Mouse (Mus musculus): ENCODE results near the gene Gpt2. TPM values are rescaled to one million over a fixed set of nuclear protein-coding genes. Genes with fewer than 3 reads are reported as not detected.

Gpt2 gene
- total RNA-seq, 1 experiment: 31.9 TPM

GRCm38 (mm10) chr8:85489546-85489945, 2.8 kb upstream of the Gpt2 start:
- no peaks in the 10 kb centered on the region for H3K36me3 ChIP-seq (ENCODE audit: control insufficient read depth, insufficient read depth, low read length, poor library complexity, severe bottlenecking)
- H3K4me3 ChIP-seq (ENCODE audit: insufficient read depth in 1 of 2, low read depth in 1 of 2, low read length in 2 of 2, poor library complexity in 1 of 2, severe bottlenecking in 1 of 2): no peak overlapping the region
- H3K9me3 ChIP-seq (ENCODE audit: control insufficient read depth, insufficient read depth, low read depth, low read length): no peaks in the 10 kb centered on the region
- H3K9ac ChIP-seq (ENCODE audit: insufficient read depth, low read depth, low read length, poor library complexity, severe bottlenecking): no peak overlapping the region
- in situ Hi-C loops (cut with MboI; ENCODE audit: low sequenced_read_pairs in 2 of 2, unreplicated experiment in 2 of 2): no loop called here
- TF ChIP-seq ZNF384 (IDR thresholded peaks at IDR 0.05; ENCODE audit: low read depth, low read length) (peak; percentile 71), ZC3H11A (IDR thresholded peaks at IDR 0.05; ENCODE audit: borderline replicate concordance, low read depth, low read length) (0 out of 2 replicates have a peak, but pooled peaks have one; percentile 16), CHD2 (IDR thresholded peaks at IDR 0.05; ENCODE audit: low read depth, low read length) (no peak)
- no peak overlapping the region for H3K27ac ChIP-seq (ENCODE audit: insufficient read depth, low read depth, low read length, poor library complexity, severe bottlenecking)
- H3K4me1 ChIP-seq (ENCODE audit: control insufficient read depth in 2 of 2, insufficient read depth in 2 of 2, low read length in 2 of 2, poor library complexity in 1 of 2): peaks cover 8 to 11% of the 10 kb centered on the region in 2 experiments; a peak in 3 of 4 replicates
- no peak for DNase-seq (ENCODE audit: low read depth, low spot score)

DNA sequence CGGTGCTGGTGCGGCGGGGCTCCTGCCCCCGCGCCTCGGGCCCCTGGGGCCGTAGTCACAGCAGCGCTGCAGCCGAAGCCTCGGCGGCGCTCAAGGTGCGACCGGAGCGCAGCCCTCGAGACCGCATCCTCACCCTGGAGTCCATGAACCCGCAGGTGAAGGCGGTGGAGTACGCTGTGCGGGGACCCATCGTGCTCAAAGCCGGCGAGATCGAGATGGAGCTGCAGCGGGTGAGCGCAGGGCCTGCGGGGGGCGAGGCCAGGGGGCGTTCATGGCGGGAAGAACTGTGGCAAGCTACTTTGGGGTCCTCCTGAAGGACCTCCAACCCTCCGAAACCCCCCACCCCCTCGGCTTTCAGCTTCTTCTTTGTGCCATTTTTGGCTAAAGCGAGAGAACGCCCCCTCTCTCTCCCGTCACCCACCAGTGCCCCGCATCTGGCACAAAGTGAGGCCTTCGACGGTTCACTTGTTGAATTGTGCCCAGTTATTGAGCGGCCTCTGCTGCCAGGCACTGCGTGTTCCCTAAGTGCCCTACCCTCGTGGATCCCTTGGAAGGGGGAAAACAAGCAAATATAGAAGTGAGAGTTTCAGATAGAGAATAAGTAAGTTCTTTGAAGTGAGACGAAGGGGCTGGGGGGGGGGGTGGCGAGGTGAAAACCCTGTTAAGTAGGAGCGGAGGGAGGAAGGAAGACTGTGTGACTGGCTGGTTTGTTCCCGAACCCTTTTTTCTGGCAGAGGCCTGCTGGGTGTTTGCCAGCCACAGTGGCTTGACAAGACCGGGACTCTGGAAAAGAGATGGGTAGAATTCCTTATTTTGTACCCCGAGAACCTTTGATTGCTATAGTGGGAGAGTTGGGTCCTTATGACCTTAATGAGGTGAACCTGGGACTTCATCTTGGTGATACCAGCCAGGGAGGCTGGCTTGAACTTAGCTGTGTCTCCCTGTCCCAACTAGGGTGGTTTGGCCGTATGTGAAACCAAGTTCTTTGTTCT, 860 bp downstream of the Gpt2 start:
- TF ChIP-seq ZC3H11A (IDR thresholded peaks at IDR 0.05; ENCODE audit: borderline replicate concordance, low read depth, low read length) (no peak), CHD2 (IDR thresholded peaks at IDR 0.05; ENCODE audit: low read depth, low read length) (no peak), MAFK (IDR thresholded peaks at IDR 0.05; ENCODE audit: insufficient read depth, low read depth, low read length) (no peak), HCFC1 (IDR thresholded peaks at IDR 0.05; ENCODE audit: borderline replicate concordance, insufficient read depth, low read length) (no peak), ZNF384 (IDR thresholded peaks at IDR 0.05; ENCODE audit: low read depth, low read length) (no peak)
- in situ Hi-C loops (cut with MboI; ENCODE audit: low sequenced_read_pairs in 2 of 2, unreplicated experiment in 2 of 2): no loop called here
- peak overlapping the region; percentile 96 to 97 for H3K4me3 ChIP-seq (ENCODE audit: insufficient read depth in 1 of 2, low read depth in 1 of 2, low read length in 2 of 2, poor library complexity in 1 of 2, severe bottlenecking in 1 of 2)
- peaks cover 16% of the 10 kb centered on the region in 2 experiments for H3K4me1 ChIP-seq (ENCODE audit: control insufficient read depth in 2 of 2, insufficient read depth in 2 of 2, low read length in 2 of 2, poor library complexity in 1 of 2)
- H3K9ac ChIP-seq (ENCODE audit: insufficient read depth, low read depth, low read length, poor library complexity, severe bottlenecking): peak overlapping the region; percentile 86
- DNase-seq (ENCODE audit: low read depth, low spot score): no peak
- no peak overlapping the region for H3K27ac ChIP-seq (ENCODE audit: insufficient read depth, low read depth, low read length, poor library complexity, severe bottlenecking)
- peaks cover 13% of the 10 kb centered on the region; the same call in 1 of the 2 replicates for H3K36me3 ChIP-seq (ENCODE audit: control insufficient read depth, insufficient read depth, low read length, poor library complexity, severe bottlenecking)
- no peaks in the 10 kb centered on the region for H3K9me3 ChIP-seq (ENCODE audit: control insufficient read depth, insufficient read depth, low read depth, low read length)

DNA sequence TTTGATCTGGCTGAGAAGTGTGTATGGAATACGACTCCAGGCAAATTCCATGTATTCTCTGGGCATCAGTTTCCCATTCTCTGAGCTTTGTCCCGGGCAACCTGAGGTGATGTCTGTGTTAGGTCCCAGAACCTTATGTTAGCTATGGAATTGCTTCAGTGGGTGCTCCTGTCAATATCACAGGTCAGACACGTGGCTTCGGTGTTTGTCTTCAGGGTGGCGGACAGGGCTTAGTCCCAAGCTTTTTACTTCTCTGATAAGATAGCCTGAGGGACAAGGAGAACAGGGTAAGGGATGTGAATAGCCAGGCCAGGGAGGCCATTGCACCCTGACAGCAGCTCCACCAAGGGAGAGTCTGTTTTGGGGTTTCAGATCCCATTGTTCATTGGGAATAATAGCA, 3.7 kb downstream of the Gpt2 start:
- DNase-seq (ENCODE audit: low read depth, low spot score): no peak
- peaks cover 16 to 22% of the 10 kb centered on the region in 2 experiments for H3K4me1 ChIP-seq (ENCODE audit: control insufficient read depth in 2 of 2, insufficient read depth in 2 of 2, low read length in 2 of 2, poor library complexity in 1 of 2)
- H3K9ac ChIP-seq (ENCODE audit: insufficient read depth, low read depth, low read length, poor library complexity, severe bottlenecking): no peak overlapping the region
- H3K4me3 ChIP-seq (ENCODE audit: insufficient read depth in 1 of 2, low read depth in 1 of 2, low read length in 2 of 2, poor library complexity in 1 of 2, severe bottlenecking in 1 of 2): no peak overlapping the region
- in situ Hi-C loops (cut with MboI; ENCODE audit: low sequenced_read_pairs in 2 of 2, unreplicated experiment in 2 of 2): no loop called here
- no peak overlapping the region for H3K27ac ChIP-seq (ENCODE audit: insufficient read depth, low read depth, low read length, poor library complexity, severe bottlenecking)
- no peaks in the 10 kb centered on the region for H3K9me3 ChIP-seq (ENCODE audit: control insufficient read depth, insufficient read depth, low read depth, low read length)
- TF ChIP-seq ZC3H11A (IDR thresholded peaks at IDR 0.05; ENCODE audit: borderline replicate concordance, low read depth, low read length) (no peak), MAFK (IDR thresholded peaks at IDR 0.05; ENCODE audit: insufficient read depth, low read depth, low read length) (no peak), ZNF384 (IDR thresholded peaks at IDR 0.05; ENCODE audit: low read depth, low read length) (no peak), CHD2 (IDR thresholded peaks at IDR 0.05; ENCODE audit: low read depth, low read length) (no peak), HCFC1 (IDR thresholded peaks at IDR 0.05; ENCODE audit: borderline replicate concordance, insufficient read depth, low read length) (no peak)
- peaks cover 22% of the 10 kb centered on the region; the same call in 1 of the 2 replicates for H3K36me3 ChIP-seq (ENCODE audit: control insufficient read depth, insufficient read depth, low read length, poor library complexity, severe bottlenecking)

DNA sequence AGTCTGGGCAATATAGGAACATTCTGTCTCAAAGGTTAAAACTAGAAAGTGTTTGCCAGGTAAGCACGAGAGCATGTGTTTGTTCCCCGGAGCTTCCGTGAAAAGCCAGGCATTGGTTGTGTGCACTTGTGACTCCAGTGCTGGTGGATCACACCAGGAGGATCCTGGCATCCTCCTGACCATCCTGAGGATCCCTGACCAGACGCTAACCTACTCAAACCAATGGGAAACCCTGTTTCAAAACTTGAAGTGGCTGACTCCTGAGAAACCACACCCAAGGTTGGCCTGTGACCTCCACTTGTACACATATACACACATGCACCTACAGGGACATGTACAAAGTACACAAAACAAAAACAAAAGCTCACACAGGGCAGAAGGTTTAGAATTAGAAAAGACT, 4.4 kb downstream of the Gpt2 start:
- no peak overlapping the region for H3K27ac ChIP-seq (ENCODE audit: insufficient read depth, low read depth, low read length, poor library complexity, severe bottlenecking)
- peaks cover 22% of the 10 kb centered on the region; the same call in 1 of the 2 replicates for H3K36me3 ChIP-seq (ENCODE audit: control insufficient read depth, insufficient read depth, low read length, poor library complexity, severe bottlenecking)
- H3K4me1 ChIP-seq (ENCODE audit: control insufficient read depth in 2 of 2, insufficient read depth in 2 of 2, low read length in 2 of 2, poor library complexity in 1 of 2): peaks cover 12 to 27% of the 10 kb centered on the region in 2 experiments
- no peak for DNase-seq (ENCODE audit: low read depth, low spot score)
- TF ChIP-seq ZNF384 (IDR thresholded peaks at IDR 0.05; ENCODE audit: low read depth, low read length): no peak
- no peak for TF ChIP-seq ZC3H11A (IDR thresholded peaks at IDR 0.05; ENCODE audit: borderline replicate concordance, low read depth, low read length)
- TF ChIP-seq CHD2 (IDR thresholded peaks at IDR 0.05; ENCODE audit: low read depth, low read length): no peak
- TF ChIP-seq MAFK (IDR thresholded peaks at IDR 0.05; ENCODE audit: insufficient read depth, low read depth, low read length): no peak
- no peak for TF ChIP-seq HCFC1 (IDR thresholded peaks at IDR 0.05; ENCODE audit: borderline replicate concordance, insufficient read depth, low read length)
- no peak overlapping the region for H3K9ac ChIP-seq (ENCODE audit: insufficient read depth, low read depth, low read length, poor library complexity, severe bottlenecking)
- in situ Hi-C loops (cut with MboI; ENCODE audit: low sequenced_read_pairs in 2 of 2, unreplicated experiment in 2 of 2): no loop called here
- H3K9me3 ChIP-seq (ENCODE audit: control insufficient read depth, insufficient read depth, low read depth, low read length): no peaks in the 10 kb centered on the region
- no peak overlapping the region for H3K4me3 ChIP-seq (ENCODE audit: insufficient read depth in 1 of 2, low read depth in 1 of 2, low read length in 2 of 2, poor library complexity in 1 of 2, severe bottlenecking in 1 of 2)

All from ES-E14 (cell line).